Mouse (Mus musculus) central nervous system, embryonic 11.5 days (tissue): ENCODE results near the gene Klc1. TPM values are rescaled to one million over a fixed set of nuclear protein-coding genes. Genes with fewer than 3 reads are reported as not detected.

Source experiments
- polyA plus RNA-seq: library from polyadenylated mRNA; depleted of rRNA; stranded (reverse); fragments of >200 nt; gene quantifications from 2 replicates; pipeline ENCODE4 v1.2.3, GENCODE M21; 2012; rRNA removed

Gene Klc1
- 285 and 507 TPM in 2 replicates for polyA plus RNA-seq

DNA sequence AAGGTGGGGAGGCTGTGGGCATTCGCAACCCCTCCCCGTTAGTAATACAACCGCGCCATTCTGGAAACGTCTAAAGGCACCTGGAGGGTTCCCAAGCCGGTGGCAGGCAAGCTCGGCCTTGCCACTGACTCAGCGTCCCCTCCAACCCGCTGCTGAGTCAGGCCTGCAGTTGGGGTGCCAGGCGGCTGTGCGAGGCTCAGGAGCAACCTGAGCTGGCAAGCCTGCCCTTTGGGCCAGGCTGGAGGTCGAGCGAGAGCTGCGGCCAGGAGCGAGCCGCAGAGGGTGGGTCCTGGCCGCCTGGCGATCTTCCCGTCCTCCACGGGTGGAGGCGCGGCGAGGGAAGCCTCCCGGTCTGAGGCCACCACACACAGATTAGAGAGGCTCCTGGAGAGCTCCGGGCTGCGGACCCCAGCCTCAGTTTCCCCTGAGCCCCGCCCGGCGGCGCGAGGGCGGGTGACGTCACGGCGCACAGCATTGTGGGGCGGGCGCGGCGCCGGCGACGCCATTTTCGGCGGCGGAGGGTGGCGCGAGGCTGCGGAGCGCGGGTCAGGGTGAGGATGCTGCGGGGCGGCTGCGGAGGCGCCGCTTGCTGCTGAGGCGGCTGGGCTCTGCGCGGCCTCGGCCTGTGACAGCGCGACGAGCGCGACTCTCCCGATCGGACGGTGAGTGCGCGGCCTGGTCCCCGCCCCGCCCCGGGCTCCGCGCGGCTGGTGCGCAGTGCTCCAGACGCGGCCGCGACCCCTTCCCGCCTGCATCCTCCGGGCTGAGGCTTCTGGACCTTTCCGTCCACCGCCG, at the start of gene Klc1:
Klc1 (plus strand) TSS at position 469 of the 795 bp plus-strand sequence.

DNA sequence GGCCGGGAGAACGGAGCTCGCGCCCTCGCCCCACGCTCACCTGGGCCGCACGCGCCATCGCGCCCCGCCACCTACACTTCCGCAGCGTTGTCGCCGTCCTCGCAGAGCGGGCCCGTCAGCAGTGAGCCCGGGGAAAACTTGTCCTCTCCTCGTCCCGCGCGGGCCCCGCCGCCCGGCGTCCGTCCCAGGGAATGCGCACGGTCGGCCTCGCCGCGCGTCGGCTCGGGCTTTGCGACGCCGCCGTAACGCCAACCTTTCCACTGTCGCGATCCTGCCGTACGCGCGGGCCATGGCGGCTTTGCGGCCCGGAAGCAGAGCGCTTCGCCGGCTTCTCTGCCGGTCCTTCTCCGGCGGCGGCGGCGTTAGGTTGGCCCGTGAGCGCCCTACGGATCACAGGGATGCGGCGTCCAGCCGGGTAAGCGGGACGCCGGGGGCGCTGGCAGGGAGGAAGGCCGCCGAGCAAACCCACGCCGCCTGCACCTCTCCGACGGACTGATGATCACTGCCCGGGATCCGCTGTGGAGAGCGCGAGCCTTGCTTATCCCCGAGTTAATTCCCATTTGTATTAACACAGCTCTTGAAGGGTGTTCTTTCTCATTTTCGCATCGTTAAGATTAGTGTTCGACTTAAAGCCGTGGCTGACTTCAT, 45.5 kb upstream of the Klc1 start, which contains the start of the genes Bag5 and Apopt1:
Bag5 (minus strand) TSS at position 254 of the 648 bp plus-strand sequence.
Apopt1 (plus strand) TSS at position 258 of the 648 bp plus-strand sequence.

GRCm38 (mm10) chr12:111813766-111814617, 55.3 kb downstream of the Klc1 start, which contains the start of the genes Xrcc3 and Zfyve21:
Gene Xrcc3 (minus strand): TSS chr12:111813873.
Gene Zfyve21 (plus strand): TSS chr12:111814170.

Other genes with a start within 250 kb of the Klc1 start
- 202 and 218 TPM in 2 replicates for gene Eif5, start 220.8 kb upstream of the Klc1 start, polyA plus RNA-seq
- 102 and 103 TPM in 2 replicates for gene Mark3, start 184.3 kb upstream of the Klc1 start, polyA plus RNA-seq
- 1,015 and 1,669 TPM in 2 replicates for gene Ckb, start 86.5 kb upstream of the Klc1 start, polyA plus RNA-seq
- gene Trmt61a, start 80.7 kb upstream of the Klc1 start, polyA plus RNA-seq: 20.6 and 23.6 TPM in 2 replicates
- 39.4 and 61.9 TPM in 2 replicates for gene Bag5, start 45.6 kb upstream of the Klc1 start, polyA plus RNA-seq
- gene Apopt1, start 45.6 kb upstream of the Klc1 start, polyA plus RNA-seq: 37.1 and 38.3 TPM in 2 replicates
- 25.0 and 25.3 TPM in 2 replicates for gene Xrcc3, start 55.0 kb downstream of the Klc1 start, polyA plus RNA-seq
- gene Zfyve21, start 55.3 kb downstream of the Klc1 start, polyA plus RNA-seq: 48.3 and 54.6 TPM in 2 replicates
- 5.6 and 8.7 TPM in 2 replicates for gene Ppp1r13b, start 149.3 kb downstream of the Klc1 start, polyA plus RNA-seq
- gene Atp5mpl, start 208.1 kb downstream of the Klc1 start, polyA plus RNA-seq: 164 and 284 TPM in 2 replicates
- 1.8 and 2.0 TPM in 2 replicates for gene Tdrd9, start 212.7 kb downstream of the Klc1 start, polyA plus RNA-seq
- gene Rd3l, start 222.5 kb downstream of the Klc1 start, polyA plus RNA-seq: not detected in 2 replicates